In genomic region chr3:116461053-116461452, GRCm38 (mm10) we compare ENCODE assay signal across 16 mouse cellular contexts.
"Had no signal": no experiment of that assay in that cellular context is flagged by ENCODE, and none has a peak within 500 bp of the region (broad histone marks: within the 10 kb centered on the region; RNA-seq: fewer than 3 reads in every experiment).

No protein-coding gene starts in this region.

- H3K9ac ChIP-seq: neural tube, embryonic 13.5 days; neural tube, embryonic 15.5 days; stomach, embryonic 15.5 days had no signal

- H3K27me3 ChIP-seq: neural tube, embryonic 13.5 days; neural tube, embryonic 15.5 days; stomach, embryonic 15.5 days had no signal

- H3K9me3 ChIP-seq: neural tube, embryonic 15.5 days; stomach, embryonic 15.5 days had no signal

- H3K4me3 ChIP-seq: neural tube, embryonic 13.5 days; neural tube, embryonic 15.5 days; stomach, embryonic 15.5 days had no signal

- H3K36me3 ChIP-seq: neural tube, embryonic 13.5 days; neural tube, embryonic 15.5 days; stomach, embryonic 15.5 days had no signal

- H3K4me1 ChIP-seq: neural tube, embryonic 13.5 days; neural tube, embryonic 15.5 days; stomach, embryonic 15.5 days had no signal

- H3K27ac ChIP-seq: neural tube, embryonic 13.5 days; neural tube, embryonic 15.5 days; stomach, embryonic 15.5 days; stomach, postnatal 0 days had no signal

- DNase-seq: retina, postnatal 1 day; right cerebral cortex, adult 18-20 months; right cerebral cortex, postnatal 14 days; right cerebral cortex, postnatal 25 days; right cerebral cortex, postnatal 4 days; spleen, adult 18-20 months; thymus, adult 18-20 months; thymus, adult 2 months; thymus, postnatal 14 days; thymus, postnatal 25 days; thymus, postnatal 36 days; thymus, postnatal 4 days had no signal
